Mouse (Mus musculus): ENCODE measurements at regions not wholly inside any gene's neighbourhood (a gene's known extent, or its start where the extent isn't known, plus 50 kb on each side); places are given as distances from the start of the nearest gene placed in this dataset.

- no peak overlapping the region for H3K4me2 ChIP-seq (ENCODE audit: low read depth)
- H3K27me3 ChIP-seq (ENCODE audit: control insufficient read depth, insufficient read depth, insufficient read length) = no peaks in the 10 kb centered on the region
- H3ac ChIP-seq (ENCODE audit: control insufficient read depth, insufficient read length) = no peak overlapping the region
- H3K4me3 ChIP-seq = no peak overlapping the region
- no peak for TF ChIP-seq TCF12 (IDR thresholded peaks at IDR 0.05; ENCODE audit: insufficient read depth, poor library complexity, severe bottlenecking)
- peak in 1 of 3 experiments; percentile 2 for TF ChIP-seq MYOD1 (IDR thresholded peaks at IDR 0.05; ENCODE audit: control insufficient read depth in 1 of 3, insufficient read length in 2 of 3, low read depth in 2 of 3)
- no peak for TF ChIP-seq CEBPB (IDR thresholded peaks at IDR 0.05; ENCODE audit: insufficient read depth, poor library complexity, severe bottlenecking)
- no peaks in the 10 kb centered on the region for H3K79me2 ChIP-seq (ENCODE audit: control insufficient read depth, insufficient read depth)
- no peaks in the 10 kb centered on the region for H3K36me3 ChIP-seq (ENCODE audit: control insufficient read depth, insufficient read depth)
Measured at GRCm38 (mm10) chr7:84800966-84801365, 52.4 kb upstream of the Olfr291 start.

- Histone ChIP-seq H3K4me2 (ENCODE audit: low read depth) (no peak overlapping the region), H3ac (ENCODE audit: control insufficient read depth, insufficient read length) (no peak overlapping the region), H3K4me3 (no peak overlapping the region), H3K27me3 (ENCODE audit: control insufficient read depth, insufficient read depth, insufficient read length) (no peaks in the 10 kb centered on the region), H3K79me2 (ENCODE audit: control insufficient read depth, insufficient read depth) (no peaks in the 10 kb centered on the region), H3K36me3 (ENCODE audit: control insufficient read depth, insufficient read depth) (no peaks in the 10 kb centered on the region)
- no peak for TF ChIP-seq MYOD1 (IDR thresholded peaks at IDR 0.05; ENCODE audit: control insufficient read depth in 1 of 3, insufficient read length in 2 of 3, low read depth in 2 of 3)
- no peak for TF ChIP-seq MYOG (IDR thresholded peaks at IDR 0.05; ENCODE audit: control insufficient read depth in 1 of 3, insufficient read depth in 1 of 3, insufficient read length in 2 of 3, low read depth in 2 of 3)
- TF ChIP-seq TCF3 (IDR thresholded peaks at IDR 0.05; ENCODE audit: insufficient read length, low read depth) = no peak
- no peak for TF ChIP-seq E2F4 (IDR thresholded peaks at IDR 0.05; ENCODE audit: insufficient read depth)
- TF ChIP-seq REST (IDR thresholded peaks at IDR 0.05; ENCODE audit: insufficient read depth, insufficient read length) = no peak
- no peak for TF ChIP-seq TCF12 (IDR thresholded peaks at IDR 0.05; ENCODE audit: insufficient read depth, poor library complexity, severe bottlenecking)
- TF ChIP-seq CEBPB (IDR thresholded peaks at IDR 0.05; ENCODE audit: insufficient read depth, poor library complexity, severe bottlenecking) = no peak
- no peak for TF ChIP-seq SRF (IDR thresholded peaks at IDR 0.05; ENCODE audit: control insufficient read depth, insufficient read length, low read depth)
- no peak for TF ChIP-seq POLR2AphosphoS2 (IDR thresholded peaks at IDR 0.05; ENCODE audit: insufficient read length, low read depth)
- no peak for TF ChIP-seq MAX (IDR thresholded peaks at IDR 0.05; ENCODE audit: low read depth)
- no peak for TF ChIP-seq POLR2A (IDR thresholded peaks at IDR 0.05; ENCODE audit: insufficient read length, low read depth)
- TF ChIP-seq USF1 (IDR thresholded peaks at IDR 0.05; ENCODE audit: low read depth) = no peak
Measured at GRCm38 (mm10) chr7:84794655-84795054, 58.7 kb upstream of the Olfr291 start.

- Histone ChIP-seq H3ac (ENCODE audit: control insufficient read depth, insufficient read length) (no peak overlapping the region), H3K36me3 (ENCODE audit: control insufficient read depth, insufficient read depth) (no peaks in the 10 kb centered on the region), H3K27me3 (ENCODE audit: control insufficient read depth, insufficient read depth, insufficient read length) (no peaks in the 10 kb centered on the region), H3K4me2 (ENCODE audit: low read depth) (peak overlapping the region; percentile 83), H3K4me3 (peak overlapping the region; percentile 36), H3K79me2 (ENCODE audit: control insufficient read depth, insufficient read depth) (no peaks in the 10 kb centered on the region)
- peak; percentile 49 for TF ChIP-seq REST (IDR thresholded peaks at IDR 0.05; ENCODE audit: insufficient read depth, insufficient read length)
- no peak for TF ChIP-seq USF1 (IDR thresholded peaks at IDR 0.05; ENCODE audit: low read depth)
Measured at GRCm38 (mm10) chr7:84779276-84779825, 74.0 kb upstream of the Olfr291 start.

GRCm38 (mm10) chr7:84777696-84778095 lies 75.7 kb upstream of the Olfr291 start:
- TF ChIP-seq MYOG (IDR thresholded peaks at IDR 0.05; ENCODE audit: control insufficient read depth in 1 of 3, insufficient read depth in 1 of 3, insufficient read length in 2 of 3, low read depth in 2 of 3) (no peak), REST (IDR thresholded peaks at IDR 0.05; ENCODE audit: insufficient read depth, insufficient read length) (no peak), USF1 (IDR thresholded peaks at IDR 0.05; ENCODE audit: low read depth) (no peak), SRF (IDR thresholded peaks at IDR 0.05; ENCODE audit: control insufficient read depth, insufficient read length, low read depth) (no peak), MAX (IDR thresholded peaks at IDR 0.05; ENCODE audit: low read depth) (no peak), E2F4 (IDR thresholded peaks at IDR 0.05; ENCODE audit: insufficient read depth) (no peak), POLR2AphosphoS2 (IDR thresholded peaks at IDR 0.05; ENCODE audit: insufficient read length, low read depth) (no peak), CEBPB (IDR thresholded peaks at IDR 0.05; ENCODE audit: insufficient read depth, poor library complexity, severe bottlenecking) (no peak), MYOD1 (IDR thresholded peaks at IDR 0.05; ENCODE audit: control insufficient read depth in 1 of 3, insufficient read length in 2 of 3, low read depth in 2 of 3) (no peak), TCF12 (IDR thresholded peaks at IDR 0.05; ENCODE audit: insufficient read depth, poor library complexity, severe bottlenecking) (no peak), POLR2A (IDR thresholded peaks at IDR 0.05; ENCODE audit: insufficient read length, low read depth) (no peak), TCF3 (IDR thresholded peaks at IDR 0.05; ENCODE audit: insufficient read length, low read depth) (no peak)
- H3K4me3 ChIP-seq = no peak overlapping the region
- no peaks in the 10 kb centered on the region for H3K27me3 ChIP-seq (ENCODE audit: control insufficient read depth, insufficient read depth, insufficient read length)
- no peak overlapping the region for H3K4me2 ChIP-seq (ENCODE audit: low read depth)
- H3K79me2 ChIP-seq (ENCODE audit: control insufficient read depth, insufficient read depth) = no peaks in the 10 kb centered on the region
- no peaks in the 10 kb centered on the region for H3K36me3 ChIP-seq (ENCODE audit: control insufficient read depth, insufficient read depth)
- H3ac ChIP-seq (ENCODE audit: control insufficient read depth, insufficient read length) = no peak overlapping the region

- TF ChIP-seq TCF12 (IDR thresholded peaks at IDR 0.05; ENCODE audit: insufficient read depth, poor library complexity, severe bottlenecking) = no peak
- H3K79me2 ChIP-seq (ENCODE audit: control insufficient read depth, insufficient read depth) = no peaks in the 10 kb centered on the region
- no peaks in the 10 kb centered on the region for H3K27me3 ChIP-seq (ENCODE audit: control insufficient read depth, insufficient read depth, insufficient read length)
- H3ac ChIP-seq (ENCODE audit: control insufficient read depth, insufficient read length) = no peak overlapping the region
- H3K36me3 ChIP-seq (ENCODE audit: control insufficient read depth, insufficient read depth) = no peaks in the 10 kb centered on the region
- H3K4me3 ChIP-seq = no peak overlapping the region
- H3K4me2 ChIP-seq (ENCODE audit: low read depth) = no peak overlapping the region
Measured at GRCm38 (mm10) chr7:84756261-84756660, 66.5 kb upstream of the Zfand6 start.
